Mouse (Mus musculus) MEL (cell line): Measurements from ENCODE around the gene AF067063. TPM values are rescaled to one million over a fixed set of nuclear protein-coding genes. Genes with fewer than 3 reads are reported as not detected.

Source experiments
- DNase-seq: peaks from one replicate; pipeline ENCODE4 v3.0.0; 2011; ENCODE audit warnings: low read depth, low spot score
- H3K27ac ChIP-seq: 2 replicates; pipeline ENCODE4 v1.5.1; 2012; ENCODE audit warnings: low read depth, mild to moderate bottlenecking, control low read depth, low read length, moderate library complexity; ENCODE audit not compliant: control insufficient read depth
- H3K27me3 ChIP-seq, 2 experiments: fragments of 150-350 bp in 1 of 2; sonication (generic) in 1 of 2; 2 replicates each; pipeline ENCODE4 v1.6.1; 2012; ENCODE audit warnings: low read length in 2 of 2, mild to moderate bottlenecking in 2 of 2, improper control_type of control experiment in 1 of 2, moderate library complexity in 1 of 2; ENCODE audit not compliant: insufficient read depth in 2 of 2, control insufficient read depth in 1 of 2
- H3K36me3 ChIP-seq, 2 experiments: 2 replicates each; pipeline ENCODE4 v1.6.1; 2012 to 2014; ENCODE audit warnings: low read length in 2 of 2, improper control_type of control experiment in 1 of 2, inconsistent platforms in 1 of 2, mild to moderate bottlenecking in 1 of 2; ENCODE audit not compliant: insufficient read depth in 2 of 2, control insufficient read depth in 1 of 2
- H3K4me1 ChIP-seq, 2 experiments: fragments of 150-350 bp in 1 of 2; sonication (generic) in 1 of 2; 2 replicates each; pipeline ENCODE4 v1.6.1; 2012; ENCODE audit warnings: low read length in 2 of 2, improper control_type of control experiment in 1 of 2, mild to moderate bottlenecking in 1 of 2; ENCODE audit not compliant: insufficient read depth in 2 of 2, control insufficient read depth in 1 of 2
- H3K4me3 ChIP-seq, 2 experiments: fragments of 150-350 bp in 1 of 2; sonication (generic) in 1 of 2; 2 replicates each; pipeline ENCODE4 v1.5.1; 2012; ENCODE audit warnings: low read depth in 2 of 2, low read length in 2 of 2, mild to moderate bottlenecking in 2 of 2, moderate library complexity in 2 of 2, control low read depth in 1 of 2, improper control_type of control experiment in 1 of 2; ENCODE audit not compliant: control insufficient read depth in 1 of 2, insufficient read depth in 1 of 2
- H3K79me2 ChIP-seq: 2 replicates; pipeline ENCODE4 v1.6.1; 2012; ENCODE audit warnings: mild to moderate bottlenecking, low read length, moderate library complexity; ENCODE audit not compliant: control insufficient read depth, poor library complexity, insufficient read depth
- H3K9ac ChIP-seq: 2 replicates; pipeline ENCODE4 v1.6.1; 2012; ENCODE audit warnings: low read depth, mild to moderate bottlenecking, control low read depth, low read length, moderate library complexity; ENCODE audit not compliant: control insufficient read depth, poor library complexity, severe bottlenecking
- H3K9me3 ChIP-seq: fragments of 150-350 bp; sonication (generic); replicated peaks from 2 replicates; pipeline ENCODE4 v1.6.1; 2012; ENCODE audit warnings: mild to moderate bottlenecking, low read length, improper control_type of control experiment, moderate library complexity; ENCODE audit not compliant: insufficient read depth
- BHLHE40 ChIP-seq: IDR thresholded peaks from 2 replicates; pipeline ENCODE4 v1.6.1; 2012; ENCODE audit warnings: low read depth, mild to moderate bottlenecking, inconsistent platforms, low read length, improper control_type of control experiment, borderline replicate concordance
- E2F4 ChIP-seq: IDR thresholded peaks from 2 replicates; pipeline ENCODE4 v1.6.1; 2011; ENCODE audit warnings: low read depth, low read length, improper control_type of control experiment, borderline replicate concordance
- EP300 ChIP-seq, 2 experiments: IDR thresholded peaks; 2 replicates each; pipeline ENCODE4 v1.6.1; 2011; ENCODE audit warnings: improper control_type of control experiment in 2 of 2, low read length in 2 of 2, low read depth in 1 of 2, mild to moderate bottlenecking in 1 of 2
- GABPA ChIP-seq: IDR thresholded peaks from 2 replicates; pipeline ENCODE4 v1.6.1; 2012; ENCODE audit warnings: low read depth, mild to moderate bottlenecking, inconsistent platforms, low read length, improper control_type of control experiment, moderate library complexity
- GATA1 ChIP-seq: IDR thresholded peaks from 2 replicates; pipeline ENCODE4 v1.6.1; 2011; ENCODE audit warnings: low read depth, low read length, improper control_type of control experiment
- JUND ChIP-seq: IDR thresholded peaks from 2 replicates; pipeline ENCODE4 v1.6.1; 2011; ENCODE audit warnings: low read depth, mild to moderate bottlenecking, improper control_type of control experiment, low read length
- MAFK ChIP-seq: IDR thresholded peaks from 2 replicates; pipeline ENCODE4 v1.6.1; 2011; ENCODE audit warnings: low read depth, mild to moderate bottlenecking, low read length, improper control_type of control experiment, borderline replicate concordance
- MAX ChIP-seq: IDR thresholded peaks from 2 replicates; pipeline ENCODE4 v1.6.1; 2011; ENCODE audit warnings: low read length, improper control_type of control experiment
- MEF2A ChIP-seq: IDR thresholded peaks from 2 replicates; pipeline ENCODE4 v1.6.1; 2014; ENCODE audit warnings: low read depth, mild to moderate bottlenecking, inconsistent platforms, low read length, improper control_type of control experiment; ENCODE audit not compliant: poor library complexity, insufficient replicate concordance, severe bottlenecking; ENCODE audit errors: extremely low read depth
- MYC ChIP-seq: IDR thresholded peaks from 2 replicates; pipeline ENCODE4 v1.6.1; 2011; ENCODE audit warnings: low read depth, mild to moderate bottlenecking, low read length, improper control_type of control experiment, moderate library complexity
- POLR2A ChIP-seq, 2 experiments: IDR thresholded peaks; 2 replicates each; pipeline ENCODE4 v1.6.1; 2011 to 2012; ENCODE audit warnings: low read length in 2 of 2, mild to moderate bottlenecking in 2 of 2, control low read depth in 1 of 2, improper control_type of control experiment in 1 of 2, low read depth in 1 of 2, moderate library complexity in 1 of 2; ENCODE audit not compliant: control insufficient read depth in 1 of 2, insufficient read depth in 1 of 2, poor library complexity in 1 of 2
- POLR2AphosphoS2 ChIP-seq: IDR thresholded peaks from 2 replicates; pipeline ENCODE4 v1.6.1; 2011; ENCODE audit warnings: low read length, improper control_type of control experiment
- POLR2AphosphoS5 ChIP-seq: IDR thresholded peaks from 2 replicates; pipeline ENCODE4 v1.6.1; 2012; ENCODE audit warnings: low read depth, borderline replicate concordance, mild to moderate bottlenecking, inconsistent platforms, low read length, moderate library complexity, mixed read lengths
- RAD21 ChIP-seq: IDR thresholded peaks from 2 replicates; pipeline ENCODE4 v1.6.1; 2011; ENCODE audit warnings: mild to moderate bottlenecking, low read depth, low read length, improper control_type of control experiment
- SIN3A ChIP-seq: IDR thresholded peaks from 2 replicates; pipeline ENCODE4 v1.6.1; 2012; ENCODE audit warnings: low read length, improper control_type of control experiment, inconsistent platforms
- SMC3 ChIP-seq: IDR thresholded peaks from 2 replicates; pipeline ENCODE4 v1.6.1; 2011; ENCODE audit warnings: low read depth, low read length, improper control_type of control experiment
- TBP ChIP-seq: IDR thresholded peaks from 2 replicates; pipeline ENCODE4 v1.8.0; 2011; ENCODE audit warnings: low read depth, low read length, improper control_type of control experiment
- TCF12 ChIP-seq: IDR thresholded peaks from 2 replicates; pipeline ENCODE4 v1.6.1; 2014; ENCODE audit warnings: low read depth, mild to moderate bottlenecking, inconsistent platforms, low read length, improper control_type of control experiment, moderate library complexity
- USF1 ChIP-seq: IDR thresholded peaks from 2 replicates; pipeline ENCODE4 v1.6.1; 2014; ENCODE audit warnings: low read depth, mild to moderate bottlenecking, inconsistent platforms, low read length, improper control_type of control experiment, moderate library complexity
- USF2 ChIP-seq, 2 experiments: IDR thresholded peaks; 2 replicates each; pipeline ENCODE4 v1.6.1; 2011 to 2012; ENCODE audit warnings: improper control_type of control experiment in 2 of 2, low read length in 2 of 2, borderline replicate concordance in 1 of 2, inconsistent platforms in 1 of 2, low read depth in 1 of 2, mild to moderate bottlenecking in 1 of 2; ENCODE audit not compliant: insufficient read depth in 1 of 2
- ZMIZ1 ChIP-seq: IDR thresholded peaks from 2 replicates; pipeline ENCODE4 v1.6.1; 2012; ENCODE audit warnings: low read depth, mild to moderate bottlenecking, inconsistent platforms, low read length, improper control_type of control experiment, moderate library complexity
- ZNF384 ChIP-seq: IDR thresholded peaks from 2 replicates; pipeline ENCODE4 v1.6.1; 2012; ENCODE audit warnings: low read depth, mild to moderate bottlenecking, inconsistent platforms, low read length, improper control_type of control experiment
- polyA plus RNA-seq, 2 experiments: library from polyadenylated mRNA; stranded (reverse) in 1 of 2; unstranded in 1 of 2; fragments of >175 nt in 1 of 2; fragments of >200 nt in 1 of 2; gene quantifications; 2 replicates each; pipeline versions ENCODE4 v1.2.1 to v1.2.4; 2012; ENCODE audit warnings: low replicate concordance in 2 of 2, low read depth in 1 of 2; ENCODE audit not compliant: insufficient read length in 2 of 2, insufficient read depth in 1 of 2, missing spikeins in 1 of 2
- total RNA-seq: library from RNA; depleted of rRNA; stranded (reverse); fragments of 300-350 nt; gene quantifications from 2 replicates; pipeline ENCODE4 v1.2.3, GENCODE M21; 2012

Gene AF067063
- total and polyA plus RNA-seq, 3 experiments, result not detected

DNA sequence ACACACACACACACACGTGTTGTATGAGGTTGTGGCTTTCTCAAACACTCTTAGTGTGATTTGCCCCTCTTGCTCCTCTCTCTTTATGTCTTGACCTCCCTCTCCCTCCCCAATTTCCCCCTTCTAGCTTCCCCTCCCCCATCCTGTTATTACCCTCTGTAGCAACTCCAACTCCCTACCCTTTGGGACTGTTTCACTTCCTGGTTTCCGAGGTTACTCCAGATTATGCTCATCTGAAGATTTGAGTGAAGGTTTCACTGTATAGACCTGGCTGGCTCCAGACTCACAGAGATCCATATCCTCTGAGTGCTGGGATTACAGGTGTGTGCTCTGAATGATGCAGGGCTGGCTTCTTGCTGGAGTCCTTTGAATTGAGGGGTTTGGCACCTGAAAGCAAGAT is 21.1 kb downstream of the AF067063 start:
- no peaks in the 10 kb centered on the region for H3K79me2 ChIP-seq
- H3K4me3 ChIP-seq, result no peak overlapping the region
- no peaks in the 10 kb centered on the region for H3K4me1 ChIP-seq
- H3K36me3 ChIP-seq, result no peaks in the 10 kb centered on the region
- no peaks in the 10 kb centered on the region; a peak in 2 of 4 replicates for H3K27me3 ChIP-seq
- no peak overlapping the region for H3K9ac ChIP-seq
- H3K27ac ChIP-seq, result no peak overlapping the region
- no peak for DNase-seq
- no peaks in the 10 kb centered on the region for H3K9me3 ChIP-seq
- TF ChIP-seq EP300 (IDR thresholded peaks at IDR 0.05; ENCODE audit: low read depth in 1 of 2, low read length in 2 of 2) (no peak), SIN3A (no peak), BHLHE40 (no peak), E2F4 (no peak), JUND (no peak), RAD21 (no peak), GABPA (no peak), POLR2AphosphoS2 (no peak), SMC3 (no peak), MAX (no peak), ZNF384 (no peak), USF1 (no peak), POLR2A (IDR thresholded peaks at IDR 0.05; ENCODE audit: control insufficient read depth in 1 of 2, insufficient read depth in 1 of 2, low read depth in 1 of 2, low read length in 2 of 2, poor library complexity in 1 of 2) (no peak), TCF12 (no peak)
- TF ChIP-seq, all 39 proteins: peak for 0

DNA sequence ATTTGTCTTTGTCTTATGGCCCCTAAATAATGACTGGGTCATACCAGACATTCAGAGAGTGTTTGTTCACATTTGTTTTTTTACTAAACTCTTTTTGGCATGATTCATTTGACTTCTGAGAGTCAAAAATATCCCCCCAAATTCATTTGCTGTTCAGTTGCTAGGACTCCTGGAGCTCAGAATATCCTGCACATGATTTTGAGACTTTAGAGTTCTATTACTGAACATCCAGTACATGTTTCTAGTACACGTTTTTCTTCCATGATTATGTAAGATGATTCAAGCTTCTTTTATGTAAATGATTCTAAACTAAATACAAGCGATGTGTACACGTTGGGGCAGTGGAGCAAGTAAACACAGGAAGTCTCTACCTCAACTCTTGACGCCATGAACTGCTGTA is 32.4 kb downstream of the AF067063 start:
- Histone ChIP-seq H3K36me3 (no peaks in the 10 kb centered on the region), H3K9ac (no peak overlapping the region), H3K4me3 (no peak overlapping the region), H3K4me1 (no peaks in the 10 kb centered on the region), H3K27me3 (no peaks in the 10 kb centered on the region), H3K9me3 (no peaks in the 10 kb centered on the region), H3K79me2 (no peaks in the 10 kb centered on the region), H3K27ac (no peak overlapping the region)
- no peak for DNase-seq
- no peak for TF ChIP-seq MEF2A
- no peak for TF ChIP-seq TBP
- no peak for TF ChIP-seq USF1
- no peak for TF ChIP-seq MAFK
- no peak for TF ChIP-seq GATA1
- no peak for TF ChIP-seq POLR2AphosphoS5
- no peak for TF ChIP-seq USF2 (IDR thresholded peaks at IDR 0.05; ENCODE audit: borderline replicate concordance in 1 of 2, insufficient read depth in 1 of 2, low read depth in 1 of 2, low read length in 2 of 2)
- TF ChIP-seq POLR2AphosphoS2, result no peak
- no peak for TF ChIP-seq MYC
- no peak for TF ChIP-seq ZMIZ1
